Mouse (Mus musculus): ENCODE results near the gene Lrrc8d.

Gene Lrrc8d

GRCm38 (mm10) chr5:105822521-105823498 lies 123.0 kb downstream of the Lrrc8d start:
- DNase-seq = no peak

DNA sequence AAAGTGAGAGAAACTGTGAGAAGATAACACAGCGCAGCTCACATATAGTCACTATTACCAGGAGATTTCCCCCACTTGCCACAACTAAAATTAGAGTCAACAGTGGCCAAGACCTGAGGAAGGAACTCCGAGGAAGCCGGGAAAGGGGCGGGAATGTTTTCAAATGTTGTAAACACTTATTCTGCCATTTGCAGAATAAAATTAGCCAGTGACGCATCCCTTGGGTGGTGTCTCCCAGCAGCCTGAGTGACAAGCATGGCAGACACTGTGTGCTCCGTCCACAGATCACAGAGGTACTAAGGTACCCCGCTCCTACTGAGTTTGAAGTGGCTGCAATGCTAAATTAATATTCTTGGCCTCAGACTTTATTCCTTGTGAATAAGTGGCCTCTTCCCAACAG lies 124.5 kb downstream of the Lrrc8d start:
- no peak for DNase-seq

DNA sequence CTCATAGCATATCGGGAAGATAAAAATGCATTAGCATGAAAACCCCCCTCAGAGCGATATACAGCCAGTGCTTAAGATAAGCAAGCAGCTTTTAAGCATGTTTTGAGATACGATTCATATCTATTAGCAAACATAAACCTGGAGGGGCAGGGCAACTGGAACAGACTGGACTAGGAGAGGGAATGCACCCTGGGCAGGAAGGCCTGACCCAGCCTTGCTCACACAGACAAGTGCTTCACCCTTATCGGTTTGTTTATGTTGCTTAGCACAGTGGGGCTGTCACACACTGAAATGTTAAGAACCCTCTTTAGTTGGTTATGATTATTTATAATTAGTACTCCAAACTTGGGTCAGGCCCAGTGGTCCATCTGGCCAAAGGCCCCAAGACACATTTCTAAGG lies 125.1 kb downstream of the Lrrc8d start:
- no peak for DNase-seq

DNA sequence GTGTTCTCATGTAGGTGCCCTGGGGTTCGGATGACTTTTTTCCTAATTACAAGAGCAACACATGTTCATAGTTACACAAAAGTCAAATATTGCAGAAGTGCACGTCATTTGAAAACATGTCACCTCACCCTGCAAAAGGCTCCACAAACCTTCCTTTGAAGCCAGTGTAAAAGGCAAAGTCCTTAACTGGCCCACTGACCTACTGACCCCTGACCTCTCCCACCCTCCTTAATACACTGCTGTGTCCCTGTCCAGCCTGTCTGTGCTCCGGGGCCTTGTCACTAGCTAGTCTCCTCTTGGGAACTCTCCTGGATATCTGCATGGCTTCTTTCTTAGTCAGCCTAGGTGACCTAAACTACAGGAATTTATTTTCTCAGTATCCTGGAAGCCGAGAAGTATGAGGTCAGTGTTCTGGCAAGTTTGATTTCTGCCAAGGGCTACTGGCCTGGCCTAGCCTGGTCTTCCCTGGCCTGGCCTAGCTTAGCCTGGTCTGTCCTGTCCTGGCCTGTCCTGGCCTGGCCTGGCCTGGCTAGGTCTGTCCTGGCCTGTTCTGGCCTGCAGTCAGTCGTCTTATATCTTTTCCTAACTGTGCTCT lies 127.2 kb downstream of the Lrrc8d start:
- no peak for DNase-seq

DNA sequence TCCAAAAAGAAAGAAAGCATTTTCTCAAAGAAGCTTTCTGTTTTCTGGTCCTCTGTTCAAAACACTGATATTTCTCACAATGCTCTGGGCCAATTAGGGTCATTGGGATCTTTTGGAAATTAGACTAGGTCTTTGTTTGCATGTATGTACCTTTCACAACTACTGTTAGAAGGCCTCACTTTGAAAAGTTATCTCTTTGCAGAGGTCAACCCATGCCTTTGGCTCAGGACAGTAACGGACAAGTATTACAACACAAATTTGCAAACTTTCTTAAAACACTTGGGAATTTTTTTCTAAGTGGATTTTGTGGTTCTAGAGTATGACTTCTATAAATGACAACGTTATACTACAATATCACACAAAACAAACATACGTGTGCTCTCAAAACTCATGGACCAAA lies 128.3 kb downstream of the Lrrc8d start:
- no peak for DNase-seq

- DNase-seq = no peak
These were observed 129.3 kb downstream of the Lrrc8d start for GRCm38 (mm10) chr5:105829008-105829586.

- DNase-seq = no peak
These were observed 132.4 kb downstream of the Lrrc8d start for GRCm38 (mm10) chr5:105832140-105832539.

DNA sequence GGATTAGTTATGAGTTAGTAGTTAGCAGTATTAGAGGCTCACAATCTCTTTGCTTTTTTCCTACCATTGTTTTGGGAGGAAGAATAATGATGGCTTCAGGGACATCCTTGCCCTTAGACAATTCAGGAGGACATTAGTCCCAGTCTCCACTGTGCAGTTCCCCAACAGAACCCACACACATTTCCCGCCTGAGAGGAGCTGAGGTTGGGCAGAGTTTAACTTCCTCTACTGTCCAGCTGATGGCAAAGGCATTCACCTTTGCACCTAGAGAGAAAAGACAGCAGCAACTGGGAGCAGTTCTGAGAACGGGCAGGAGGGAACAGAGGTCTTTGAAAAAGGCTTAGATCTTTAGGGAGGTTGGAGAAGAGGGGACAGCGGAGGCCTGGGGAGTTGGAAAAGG lies 134.2 kb downstream of the Lrrc8d start:
- no peak for DNase-seq

- no peak for DNase-seq
These were observed 136.2 kb downstream of the Lrrc8d start for GRCm38 (mm10) chr5:105836006-105836405.

DNA sequence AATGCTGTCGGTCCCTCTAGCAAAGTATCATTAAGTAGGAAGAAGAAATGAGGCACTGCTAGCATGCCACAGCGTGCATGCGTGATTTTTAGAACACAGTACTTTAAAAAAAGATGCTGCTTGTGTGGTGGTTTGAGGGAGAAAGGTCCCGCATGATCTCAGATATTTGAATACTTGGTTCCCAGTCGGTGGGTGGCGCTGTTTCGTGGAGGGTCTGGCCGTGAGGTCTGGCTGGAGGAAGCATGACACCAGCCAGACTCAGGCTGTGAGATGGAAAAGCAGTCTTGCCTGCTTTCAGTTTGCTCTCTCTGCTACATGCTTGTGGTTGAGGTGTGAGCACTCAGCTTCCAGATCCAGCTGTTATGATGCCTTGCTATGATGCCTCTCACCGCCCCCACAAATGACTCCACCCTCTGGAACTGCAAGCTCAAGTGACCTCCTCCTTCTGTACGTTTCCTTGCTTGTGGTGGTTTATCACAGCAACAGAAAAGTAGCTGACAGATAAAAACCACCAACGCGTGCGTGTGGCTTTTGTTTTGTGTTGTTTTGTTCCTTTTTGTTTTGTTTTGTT lies 140.1 kb downstream of the Lrrc8d start:
- DNase-seq = no peak

DNA sequence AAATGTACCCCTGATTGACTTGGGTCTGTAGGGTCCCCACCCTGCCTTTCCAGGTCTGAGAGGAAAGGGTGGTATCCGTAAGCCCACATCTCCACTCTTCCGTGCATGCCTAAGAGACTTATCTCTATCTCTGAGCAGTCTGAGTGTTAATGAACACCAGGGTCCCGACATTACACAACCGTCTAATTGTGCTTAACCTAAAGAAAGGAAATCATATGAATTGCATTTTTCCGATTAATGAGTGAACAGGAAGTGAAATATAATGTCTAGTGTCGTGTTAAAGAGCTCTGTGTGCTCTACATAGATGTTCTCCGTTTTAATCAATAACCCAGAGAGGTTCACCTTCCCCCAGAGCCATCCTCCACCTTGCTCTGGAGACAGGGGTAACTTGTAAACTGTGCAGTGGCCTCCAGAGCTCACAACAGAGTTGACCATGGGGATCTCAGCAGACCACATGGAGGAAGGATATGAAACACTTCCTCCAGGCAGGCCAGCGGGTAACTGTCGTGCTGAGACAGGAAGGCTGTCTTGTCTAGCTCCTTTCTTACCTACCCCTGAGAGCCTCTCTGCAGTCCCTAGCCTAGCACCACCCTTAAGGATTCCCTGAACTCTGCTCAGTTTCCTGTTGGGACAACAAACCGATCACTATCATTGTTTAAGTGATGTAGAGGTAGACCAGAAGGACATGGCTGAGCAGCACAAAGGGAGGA lies 144.4 kb downstream of the Lrrc8d start:
- no peak for DNase-seq

DNA sequence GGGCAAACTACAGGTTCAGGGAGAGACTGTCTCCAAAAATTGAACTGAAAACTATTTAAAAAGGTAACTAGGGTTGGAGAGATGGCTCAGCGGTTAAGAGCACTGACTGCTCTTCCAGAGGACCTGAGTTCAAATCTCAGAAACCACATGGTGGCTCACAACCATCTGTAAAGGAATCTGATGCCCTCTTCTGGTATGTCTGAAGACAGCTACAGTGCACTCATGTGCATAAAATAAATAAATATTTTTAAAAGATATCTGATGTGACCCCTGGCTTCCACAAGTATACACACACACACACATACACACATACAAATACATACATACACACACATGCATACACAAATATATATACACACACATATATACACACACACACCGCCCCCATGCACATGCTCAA lies 145.3 kb downstream of the Lrrc8d start:
- no peak for DNase-seq

GRCm38 (mm10) chr5:105847726-105848125 lies 148.0 kb downstream of the Lrrc8d start:
- no peak for DNase-seq

DNA sequence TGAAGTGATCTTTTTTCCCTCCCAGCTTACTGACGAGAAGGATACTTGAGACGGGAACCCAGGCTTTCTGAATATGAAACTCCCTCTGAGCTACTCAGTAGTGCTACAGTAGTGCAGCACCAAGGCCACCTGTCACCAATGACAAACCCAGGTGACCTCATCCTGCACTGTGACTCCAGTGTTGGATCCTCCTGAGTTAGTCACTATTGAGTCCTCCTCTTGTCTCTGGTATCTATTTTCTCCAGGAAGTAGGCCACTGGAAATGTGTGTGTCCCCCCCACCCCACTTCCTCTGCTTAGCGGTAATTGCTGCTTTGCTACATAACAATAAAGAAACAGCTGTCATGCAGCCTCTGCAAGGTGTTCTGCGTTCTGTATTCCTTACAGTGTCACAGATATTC lies 149.5 kb downstream of the Lrrc8d start:
- DNase-seq = peak; percentile 46

DNA sequence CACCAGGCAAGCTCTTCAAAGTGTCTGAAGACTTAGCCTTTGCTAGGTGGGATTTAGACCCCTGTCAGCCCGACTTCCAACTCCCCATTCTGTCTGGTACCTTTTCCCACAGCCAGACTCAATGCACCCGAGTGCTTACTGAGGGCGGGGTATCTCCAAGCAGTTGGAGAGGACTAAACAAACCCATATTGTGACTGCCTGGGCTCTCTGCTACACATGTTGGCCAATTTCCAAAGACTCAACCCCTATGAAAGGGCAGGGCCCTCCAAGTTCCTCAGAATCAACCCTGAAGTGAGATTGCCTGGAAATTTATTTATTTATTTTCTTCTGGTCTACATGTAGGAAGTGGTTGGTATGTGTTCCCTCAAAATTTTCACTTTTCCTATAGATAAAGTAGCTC lies 149.9 kb downstream of the Lrrc8d start:
- no peak for DNase-seq

- DNase-seq = no peak
These were observed 153.5 kb downstream of the Lrrc8d start for GRCm38 (mm10) chr5:105853271-105853670.

GRCm38 (mm10) chr5:105857486-105857885 lies 157.7 kb downstream of the Lrrc8d start:
- DNase-seq = no peak

DNA sequence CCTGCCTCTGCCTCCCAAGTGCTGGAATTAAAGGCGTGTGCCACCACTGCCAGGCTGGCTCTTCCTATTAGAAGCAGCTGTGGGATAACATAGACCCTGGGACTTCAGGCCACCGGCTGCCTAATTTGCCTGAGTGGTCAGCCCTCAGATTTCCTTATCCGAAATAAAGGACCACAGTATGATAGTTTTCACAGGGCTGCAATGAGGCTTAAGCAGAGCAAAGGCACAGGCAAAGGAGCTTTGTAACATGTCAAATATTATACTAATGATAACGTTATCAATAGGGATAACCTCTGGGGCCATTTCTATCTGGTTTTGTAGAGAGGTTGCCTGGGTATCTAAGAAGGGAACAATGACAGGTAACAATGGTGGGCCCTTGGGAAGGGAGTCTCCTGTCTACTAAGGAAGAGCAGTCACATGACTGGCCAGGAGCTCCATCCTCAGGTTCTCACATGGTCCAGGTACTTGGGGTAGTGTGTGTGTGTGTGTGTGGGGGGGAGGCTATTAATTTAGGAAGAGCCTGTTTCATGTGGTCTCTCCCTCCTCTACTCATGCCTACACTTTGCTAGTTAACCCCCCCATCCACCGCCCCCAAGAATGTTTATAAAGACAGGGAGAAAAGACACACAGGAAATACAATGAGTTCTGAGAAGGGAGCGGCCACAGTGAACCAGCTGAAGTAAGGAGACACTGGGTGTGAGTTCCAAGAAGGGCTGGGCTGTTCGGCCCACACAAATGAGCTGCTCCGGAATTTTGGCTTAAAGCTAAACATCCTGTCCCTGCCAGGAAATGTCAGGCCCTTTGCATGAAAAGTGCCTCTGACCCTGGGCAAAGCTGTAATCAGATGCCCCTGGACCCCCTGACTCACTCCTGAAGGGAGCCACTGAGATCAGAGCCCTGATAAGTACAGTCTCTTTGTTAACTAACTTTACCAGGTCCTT lies 159.3 kb downstream of the Lrrc8d start:
- DNase-seq = no peak

GRCm38 (mm10) chr5:105859716-105860460 lies 160.1 kb downstream of the Lrrc8d start:
- DNase-seq = no peak

- no peak for DNase-seq
These were observed 160.7 kb downstream of the Lrrc8d start for GRCm38 (mm10) chr5:105860461-105860835.

- DNase-seq = no peak
These were observed 161.8 kb downstream of the Lrrc8d start for GRCm38 (mm10) chr5:105861616-105862015.
